Mouse (Mus musculus): ENCODE data around the gene Utf1.
A peak's percentile ranks its signal among the peaks of the same experiment; 100 is the strongest.

Utf1 gene

DNA sequence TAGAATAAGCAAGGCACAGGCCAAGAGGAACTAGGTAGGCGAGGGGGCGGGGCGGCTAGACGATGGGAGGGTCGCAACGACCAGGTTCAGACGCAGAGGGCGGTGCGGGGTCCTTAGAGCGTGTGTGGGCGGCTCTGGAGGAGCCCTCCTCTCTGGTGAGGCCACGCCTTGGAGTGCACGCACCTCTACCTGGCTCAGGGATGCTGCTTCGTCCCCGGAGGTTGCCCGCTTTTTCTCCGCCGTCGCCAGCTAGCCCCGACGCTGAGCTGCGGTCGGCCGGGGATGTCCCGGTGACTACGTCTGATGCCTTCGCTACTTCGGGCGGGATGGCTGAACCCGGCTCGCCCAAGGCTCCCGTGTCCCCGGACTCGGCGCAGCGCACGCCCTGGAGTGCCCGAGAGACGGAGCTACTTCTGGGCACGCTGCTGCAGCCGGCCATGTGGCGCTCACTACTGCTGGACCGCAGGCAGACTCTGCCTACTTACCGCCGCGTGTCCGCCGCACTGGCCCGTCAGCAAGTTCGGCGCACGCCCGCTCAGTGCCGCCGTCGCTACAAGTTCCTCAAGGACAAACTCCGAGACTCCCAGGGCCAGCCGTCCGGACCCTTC is at the start of gene Utf1:
Utf1 (plus strand) TSS at position 116 of the 608 bp plus-strand sequence.
- no peak for DNase-seq (ENCODE audit: low spot score in 2 of 2)

- DNase-seq (ENCODE audit: low spot score in 2 of 2), result peak; percentile 51 to 57
Measured at GRCm38 (mm10) chr7:139894655-139895557, 48.7 kb upstream of the Utf1 start, which contains the start of gene Kndc1. Gene Kndc1, plus strand, starts transcription at chr7:139894696.

GRCm38 (mm10) chr7:139896271-139896670 is 47.3 kb upstream of the Utf1 start:
- DNase-seq (ENCODE audit: low spot score in 2 of 2), result no peak

DNA sequence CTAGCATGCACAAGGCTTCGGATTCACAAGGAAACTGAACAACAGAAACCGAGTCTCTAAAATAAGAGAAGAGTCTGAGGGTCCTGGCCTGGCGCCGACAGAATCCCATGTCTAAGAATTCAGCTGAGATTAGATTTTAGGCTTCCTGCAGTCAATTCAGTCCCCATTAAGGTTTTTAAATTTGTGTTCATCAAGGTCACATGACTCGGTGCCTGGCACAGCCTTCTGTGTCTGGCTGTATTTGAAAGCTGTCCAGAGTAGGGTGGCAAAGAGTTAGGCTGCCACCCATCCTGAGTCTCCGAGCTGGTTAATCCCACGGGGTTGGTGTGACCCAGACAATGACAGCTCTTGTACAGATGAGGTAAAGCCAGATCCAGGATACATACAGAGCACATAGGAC is 46.8 kb upstream of the Utf1 start:
- no peak for DNase-seq (ENCODE audit: low spot score in 2 of 2)

DNA sequence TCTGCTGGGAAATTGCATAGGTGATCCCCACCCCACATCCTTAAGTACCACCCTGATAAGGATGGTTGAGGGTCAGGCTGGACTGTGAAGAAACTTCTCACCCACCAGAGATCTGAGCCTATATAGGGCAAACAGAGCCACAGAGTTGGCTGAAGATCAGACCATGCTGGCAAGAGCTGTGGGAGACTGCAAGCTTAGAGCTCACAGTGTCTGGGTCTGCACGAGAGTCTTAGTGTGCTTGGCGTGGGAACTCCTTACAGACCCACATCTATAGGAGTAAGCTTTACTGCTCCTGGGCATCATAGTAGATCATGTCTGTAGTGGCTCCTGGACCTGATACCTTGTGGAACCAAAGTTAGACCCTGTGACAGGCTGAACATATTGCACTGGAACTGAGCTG is 45.0 kb upstream of the Utf1 start:
- DNase-seq (ENCODE audit: low spot score in 2 of 2), result no peak

- DNase-seq (ENCODE audit: low spot score in 2 of 2), result no peak
Measured at GRCm38 (mm10) chr7:139899505-139899904, 44.1 kb upstream of the Utf1 start.

DNA sequence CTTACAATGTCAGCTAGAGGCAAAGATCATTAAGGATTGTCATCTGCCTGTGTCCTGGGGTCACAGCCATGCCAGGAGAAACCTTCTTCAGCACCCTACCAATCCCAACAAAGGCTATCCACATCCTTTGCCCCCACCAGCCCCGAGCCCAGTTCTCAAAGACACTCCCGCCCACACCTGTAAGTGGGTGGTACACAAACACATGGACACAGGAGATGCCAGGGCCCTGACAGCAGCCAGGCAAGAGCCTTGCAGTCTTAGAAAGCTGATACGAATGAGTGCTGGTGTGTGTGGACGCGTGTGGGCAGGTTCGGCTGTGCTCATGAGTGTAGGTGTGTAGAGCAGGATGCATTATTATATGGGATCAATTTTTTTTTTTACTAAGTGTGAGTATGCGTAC is 43.1 kb upstream of the Utf1 start:
- DNase-seq (ENCODE audit: low spot score in 2 of 2), result no peak

GRCm38 (mm10) chr7:139900896-139901295 is 42.7 kb upstream of the Utf1 start:
- DNase-seq (ENCODE audit: low spot score in 2 of 2), result no peak

DNA sequence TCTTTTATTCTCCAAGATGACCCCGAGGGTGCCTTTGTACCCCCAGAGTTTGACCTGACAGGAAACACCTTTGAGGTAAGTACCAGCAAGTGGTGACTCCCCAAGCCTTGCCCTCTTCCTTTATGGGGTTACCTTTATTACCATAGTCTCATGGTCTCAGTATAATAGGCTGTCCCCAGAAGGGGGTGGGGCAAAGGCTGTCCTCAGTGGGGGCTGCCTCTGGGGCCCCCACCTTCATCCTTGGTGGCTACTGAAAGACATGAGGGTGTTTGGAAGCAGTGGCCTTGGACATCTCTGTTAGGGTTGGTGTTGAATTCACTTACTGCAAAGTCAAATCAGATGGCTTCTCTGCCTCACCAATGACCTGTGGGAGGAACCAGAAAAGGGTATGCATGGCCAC is 41.6 kb upstream of the Utf1 start:
- no peak for DNase-seq (ENCODE audit: low spot score in 2 of 2)

- no peak for DNase-seq (ENCODE audit: low spot score in 2 of 2)
Measured at GRCm38 (mm10) chr7:139905261-139905660, 38.3 kb upstream of the Utf1 start.

DNA sequence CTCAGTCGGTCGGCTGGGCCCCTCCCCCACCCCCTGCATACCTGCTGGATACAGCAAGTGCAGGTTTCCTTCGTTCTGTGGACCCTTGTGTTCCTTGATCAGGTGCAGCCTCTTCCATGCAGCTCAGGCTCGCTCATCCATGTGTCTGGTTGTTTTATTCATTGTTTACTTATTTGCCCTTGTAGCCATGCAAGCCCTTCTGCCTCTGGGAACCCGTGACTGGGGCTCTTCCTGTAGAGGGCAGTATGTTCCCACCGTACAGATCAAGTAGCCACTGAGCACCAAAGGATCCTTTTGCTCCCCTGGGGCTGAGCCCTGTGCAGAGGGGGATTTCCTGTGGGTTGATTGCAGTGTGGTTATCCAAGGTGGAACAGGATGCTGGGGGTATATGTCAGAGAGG is 37.9 kb upstream of the Utf1 start:
- DNase-seq (ENCODE audit: low spot score in 2 of 2), result no peak

DNA sequence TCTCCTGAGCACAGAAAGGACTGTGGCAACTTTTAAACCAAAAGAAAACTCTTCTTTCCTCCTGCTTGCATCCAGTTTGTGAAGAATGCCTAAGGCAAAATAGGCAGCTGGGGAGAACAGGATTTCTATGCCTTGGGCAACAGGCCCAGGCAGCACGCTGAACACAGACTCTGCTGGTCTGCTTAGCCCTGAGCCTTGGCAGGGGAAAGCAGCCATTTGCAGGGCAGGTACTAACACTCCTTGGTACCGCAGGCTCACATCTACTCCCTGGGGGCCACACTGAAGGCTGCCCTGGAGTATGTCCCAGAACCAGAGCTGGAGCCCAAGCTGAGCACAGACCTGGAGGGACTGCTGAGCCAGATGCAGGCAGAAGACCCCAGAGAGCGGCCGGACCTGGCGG is 35.4 kb upstream of the Utf1 start:
- no peak for DNase-seq (ENCODE audit: low spot score in 2 of 2)

DNA sequence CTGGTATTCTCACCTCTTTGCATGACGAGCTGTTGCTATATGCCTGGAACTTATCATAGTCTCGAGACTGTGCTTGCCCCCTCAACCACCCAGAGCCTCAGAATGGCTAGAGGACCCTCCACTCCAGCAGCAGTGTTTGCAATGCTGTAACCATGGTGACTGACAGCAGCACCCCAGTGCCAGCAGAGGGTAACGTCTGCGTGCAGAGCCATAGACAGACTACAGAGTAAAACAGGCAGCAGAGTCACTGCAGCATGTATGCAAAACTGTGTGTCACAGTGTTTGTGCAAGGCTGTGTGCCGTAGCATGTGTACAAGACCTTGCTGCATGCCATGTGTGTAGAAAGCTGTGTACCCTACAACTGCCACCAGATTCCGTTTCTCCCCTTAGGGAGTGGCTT is 34.1 kb upstream of the Utf1 start:
- no peak for DNase-seq (ENCODE audit: low spot score in 2 of 2)

DNA sequence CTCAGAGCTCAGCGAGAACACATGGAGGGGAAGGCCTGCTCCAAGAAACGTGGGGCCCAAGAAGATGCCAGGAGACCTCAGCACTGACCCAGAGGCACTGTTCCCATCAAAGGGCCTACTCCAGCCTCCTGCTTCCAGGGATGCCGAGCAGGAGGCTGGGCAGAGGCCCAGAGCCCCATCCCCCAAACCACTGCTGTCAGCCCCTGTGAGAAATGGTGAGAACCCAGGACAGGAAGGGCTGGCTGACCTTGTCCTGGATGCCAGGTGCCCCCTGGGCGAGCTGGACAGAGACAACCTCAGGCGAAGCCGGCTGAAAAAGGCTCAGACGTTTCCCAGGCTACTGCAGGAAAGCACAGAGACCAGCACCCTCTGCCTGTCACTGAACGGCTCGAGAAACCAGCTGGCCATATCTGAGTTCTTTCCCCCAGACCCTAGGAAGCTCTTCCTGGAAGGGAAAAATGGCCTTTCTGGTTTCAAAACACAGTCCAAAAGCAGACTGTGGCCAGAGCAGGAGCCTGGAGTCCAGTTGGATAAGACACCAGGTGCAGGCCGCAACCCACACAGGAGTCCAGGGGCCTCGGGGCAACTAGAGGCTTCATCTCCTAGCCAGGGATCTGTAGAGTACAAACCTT is 33.3 kb upstream of the Utf1 start:
- DNase-seq (ENCODE audit: low spot score in 2 of 2), result no peak

DNA sequence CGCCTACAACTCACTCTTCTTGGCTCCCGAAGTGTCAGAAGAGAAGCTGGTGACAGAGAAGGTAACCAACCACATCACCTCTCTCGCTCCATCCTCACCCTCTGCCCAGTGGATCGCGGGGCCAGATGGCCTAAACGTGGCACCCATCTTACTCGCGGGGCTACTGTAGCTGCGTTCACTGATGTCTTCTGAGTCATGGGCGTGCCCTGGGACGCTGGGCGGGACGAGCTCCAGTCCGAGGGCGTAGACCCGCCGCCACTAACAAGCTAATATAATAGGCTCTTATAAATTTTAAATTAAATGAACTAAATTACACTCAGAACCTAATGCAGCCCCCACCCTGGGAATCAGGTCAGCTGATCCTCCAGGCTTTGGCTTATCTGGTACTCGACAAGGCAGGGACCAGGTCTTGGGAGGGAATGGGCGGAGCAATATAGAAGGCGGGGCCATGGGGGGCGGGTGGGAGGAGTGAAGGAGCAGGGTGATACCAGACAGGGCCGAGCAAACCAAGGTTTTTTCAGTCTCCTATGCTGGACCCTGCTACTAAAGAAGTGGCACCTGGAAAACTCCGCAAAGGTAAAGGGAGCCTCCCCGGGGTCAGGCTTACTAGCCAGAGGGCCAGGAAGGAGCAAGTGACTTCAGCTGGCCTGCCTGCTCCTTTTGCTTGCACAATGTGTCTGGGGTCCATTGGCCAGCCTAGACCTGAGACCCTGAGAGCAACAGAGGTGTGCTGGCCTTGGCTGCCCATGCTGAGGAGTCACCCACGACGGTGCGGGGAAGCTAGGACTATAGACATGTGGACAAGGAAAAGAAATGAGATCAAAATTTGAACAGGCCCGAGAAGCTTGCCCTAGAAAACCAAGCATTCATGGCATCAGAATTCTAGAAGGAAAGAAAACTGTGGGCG is 29.2 kb upstream of the Utf1 start:
- DNase-seq (ENCODE audit: low spot score in 2 of 2), result no peak

DNA sequence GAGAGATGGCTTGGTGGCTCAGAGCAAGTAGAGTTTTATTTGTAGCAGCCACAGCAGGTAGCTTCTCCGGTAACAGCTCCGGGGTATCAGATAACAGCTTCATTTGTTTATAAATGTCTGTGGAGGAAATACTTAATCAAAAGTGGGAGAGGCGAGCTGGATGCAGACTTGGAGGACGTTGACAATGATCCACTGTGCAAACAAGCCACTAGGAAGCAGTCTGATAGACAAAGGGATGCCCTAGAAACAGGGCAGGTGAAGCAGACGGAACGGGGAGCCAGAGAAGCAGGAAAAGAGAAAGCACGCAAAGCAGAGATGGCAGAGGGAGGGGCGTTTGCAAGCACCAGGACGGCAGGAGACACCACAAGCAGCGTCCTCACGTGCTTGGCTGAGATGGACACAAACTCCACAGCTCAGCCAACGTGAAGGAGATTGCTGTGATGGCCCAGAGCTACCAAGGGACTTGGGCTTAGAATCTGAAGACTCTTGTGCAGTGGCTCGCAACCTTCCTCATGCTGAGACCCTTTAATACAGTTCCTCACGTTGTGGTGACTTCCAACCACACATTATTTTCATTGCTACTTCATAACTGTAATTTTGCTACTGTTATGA is 27.8 kb upstream of the Utf1 start:
- DNase-seq (ENCODE audit: low spot score in 2 of 2), result no peak

DNA sequence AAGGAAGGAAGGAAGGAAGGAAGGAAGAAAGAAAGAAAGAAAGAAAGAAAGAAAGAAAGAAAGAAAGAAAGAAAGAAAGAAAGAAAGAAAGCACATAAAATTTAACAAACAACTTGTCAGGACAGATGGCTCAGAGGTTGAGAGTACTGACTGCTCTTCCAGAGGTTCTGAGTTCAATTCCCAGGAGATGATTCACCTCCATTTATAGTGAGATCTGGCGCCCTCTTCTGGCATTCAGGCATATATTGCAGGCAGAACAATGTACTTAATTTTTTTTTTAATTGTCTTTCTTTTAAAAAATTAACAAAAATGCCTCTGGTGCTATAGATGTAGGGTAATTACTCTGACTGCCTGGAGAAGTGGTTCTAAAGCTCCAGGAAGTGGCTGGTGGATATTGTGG is 27.2 kb upstream of the Utf1 start:
- no peak for DNase-seq (ENCODE audit: low spot score in 2 of 2)

- DNase-seq (ENCODE audit: low spot score in 2 of 2), result no peak
Measured at GRCm38 (mm10) chr7:139918262-139918661, 25.3 kb upstream of the Utf1 start.

DNA sequence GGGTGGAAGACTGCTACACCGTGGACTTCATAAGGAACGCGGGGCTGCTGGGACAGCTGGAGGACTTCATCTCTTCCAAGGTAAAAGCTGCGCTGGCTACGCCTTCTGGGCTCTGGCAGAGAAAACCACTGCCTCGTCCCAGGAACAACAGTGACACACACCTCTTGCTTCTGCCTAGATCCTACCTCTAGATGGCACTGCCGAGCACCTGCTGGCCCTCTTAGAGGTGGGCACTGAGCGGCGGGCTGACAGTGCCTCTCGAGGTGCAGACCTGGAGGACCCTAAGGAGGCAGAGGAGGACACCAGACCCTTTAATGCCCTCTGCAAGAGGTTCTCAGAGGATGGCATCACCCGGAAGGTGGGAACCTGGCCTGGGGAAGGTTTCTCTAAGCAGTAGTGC is 12.9 kb upstream of the Utf1 start:
- DNase-seq (ENCODE audit: low spot score in 2 of 2), result no peak

DNA sequence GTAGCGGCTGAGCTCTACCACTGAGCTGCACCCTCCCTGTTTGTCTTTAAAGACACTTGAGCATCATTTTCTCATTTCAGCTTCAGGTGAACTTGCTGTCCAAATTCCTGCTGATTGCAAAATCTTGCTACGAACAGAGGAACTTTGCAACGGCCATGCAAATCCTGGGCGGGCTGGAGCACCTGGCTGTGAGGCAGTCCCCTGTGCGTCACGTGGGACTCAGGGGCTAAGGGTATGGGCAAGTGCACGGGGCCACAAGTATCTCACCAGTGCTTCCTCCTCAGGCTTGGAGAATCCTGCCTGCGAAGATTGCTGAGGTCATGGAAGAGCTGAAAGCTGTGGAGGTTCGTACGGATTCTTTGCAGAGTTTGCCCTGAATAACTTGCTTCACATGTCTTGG is 6.9 kb upstream of the Utf1 start:
- no peak for DNase-seq (ENCODE audit: low spot score in 2 of 2)

GRCm38 (mm10) chr7:139937138-139937537 is 6.5 kb upstream of the Utf1 start:
- DNase-seq (ENCODE audit: low spot score in 2 of 2), result no peak
